Mouse (Mus musculus) megakaryocyte, embryonic 14.5 days (primary cell): ENCODE measurements at regions not wholly inside any gene's neighbourhood (a gene's known extent, or its start where the extent isn't known, plus 50 kb on each side); places are given as distances from the start of the nearest gene placed in this dataset.

Source experiments
- H3K27me3 ChIP-seq: replicated peaks from 2 replicates; pipeline ENCODE3; 2012; ENCODE audit warnings: inconsistent platforms
- H3K36me3 ChIP-seq: replicated peaks from 2 replicates; pipeline ENCODE3; 2012; ENCODE audit warnings: low read length, inconsistent platforms, mixed read lengths
- H3K4me1 ChIP-seq: 2 replicates; pipeline ENCODE4 v1.6.1; 2012; ENCODE audit warnings: inconsistent platforms
- H3K4me3 ChIP-seq: replicated peaks from 2 replicates; pipeline ENCODE3; 2012; ENCODE audit warnings: moderate library complexity, mild to moderate bottlenecking, inconsistent platforms
- H3K9me3 ChIP-seq: 2 replicates; pipeline ENCODE4 v1.6.1; 2012; ENCODE audit warnings: inconsistent platforms
- FLI1 ChIP-seq: IDR thresholded peaks from 2 replicates; pipeline ENCODE4 v1.6.1; 2012; ENCODE audit warnings: low read length, inconsistent platforms, mixed read lengths
- GATA1 ChIP-seq: IDR thresholded peaks from 3 replicates; pipeline ENCODE4 v1.6.1; 2012; ENCODE audit warnings: mixed read lengths, low read length, inconsistent platforms, borderline replicate concordance

DNA sequence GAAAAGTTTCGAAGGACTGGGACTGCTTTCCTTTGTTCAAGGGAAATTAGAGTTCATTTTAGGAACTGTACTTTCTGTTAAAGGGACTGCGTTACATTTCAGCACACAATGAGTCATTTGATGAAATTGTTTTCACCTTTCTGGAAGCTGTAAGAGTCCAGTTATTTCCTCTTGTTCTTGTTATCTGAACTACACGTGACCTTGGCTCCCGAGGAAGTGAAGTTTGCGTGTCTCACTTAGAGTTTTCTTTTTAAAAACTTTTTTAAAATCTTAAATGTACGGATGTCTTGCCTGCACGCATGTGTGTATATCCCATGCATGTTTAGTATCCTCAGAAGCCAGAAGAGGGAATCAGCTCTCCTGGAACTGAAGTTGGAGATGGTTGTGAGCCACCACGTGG, 52.6 kb upstream of the Fxr1 start:
- no peak for TF ChIP-seq GATA1
- TF ChIP-seq FLI1, result no peak
- 0 out of 2 replicates have a peak, but pooled peaks cover 3% of the 10 kb centered on the region for H3K4me1 ChIP-seq
- H3K9me3 ChIP-seq, result 0 out of 2 replicates have a peak, but pooled peaks cover 2% of the 10 kb centered on the region
- H3K27me3 ChIP-seq, result no peaks in the 10 kb centered on the region
- H3K4me3 ChIP-seq, result no peak overlapping the region
- H3K36me3 ChIP-seq, result no peaks in the 10 kb centered on the region
